Mouse (Mus musculus): ENCODE data around the gene Casc3. TPM values are rescaled to one million over a fixed set of nuclear protein-coding genes. Genes with fewer than 3 reads are reported as not detected.

Casc3 gene
- polyA plus RNA-seq, 1 experiment from 2014 or later: 49.0 TPM

- Histone ChIP-seq H3K4me1 (peaks cover 63% of the 10 kb centered on the region), H3K4me3 (peak overlapping the region; percentile 56)
These were observed 28.5 kb upstream of the Casc3 start for GRCm38 (mm10) chr11:98776052-98776764.

GRCm38 (mm10) chr11:98776843-98777590, 27.7 kb upstream of the Casc3 start:
- H3K4me1 ChIP-seq: peaks cover 71% of the 10 kb centered on the region
- DNase-seq (ENCODE audit: low spot score): peak; percentile 68
- WGBS: 5% methylated on average over 9 of the region's 9 CpGs

More at GRCm38 (mm10) chr11:98776052-98776764, 28.5 kb upstream of the Casc3 start:
- peak overlapping the region; percentile 83 for H3K27ac ChIP-seq (replicated peaks)
- WGBS: 61% methylated on average over 12 of the region's 12 CpGs
- H3K36me3 ChIP-seq: 0 out of 2 replicates have a peak, but pooled peaks cover 3% of the 10 kb centered on the region
- no peaks in the 10 kb centered on the region for H3K9me3 ChIP-seq (replicated peaks)
- peaks cover 8% of the 10 kb centered on the region; the same call in 1 of the 2 replicates for H3K27me3 ChIP-seq (ENCODE audit: low read depth, poor library complexity, severe bottlenecking)
- no peak for DNase-seq (ENCODE audit: low spot score)

GRCm38 (mm10) chr11:98777888-98778287, 26.8 kb upstream of the Casc3 start:
- no peak for DNase-seq (ENCODE audit: low spot score)
- peaks cover 72% of the 10 kb centered on the region for H3K4me1 ChIP-seq
- H3K9me3 ChIP-seq (replicated peaks): no peaks in the 10 kb centered on the region
- H3K27ac ChIP-seq (replicated peaks): no peak overlapping the region
- H3K27me3 ChIP-seq (ENCODE audit: low read depth, poor library complexity, severe bottlenecking): peaks cover 8% of the 10 kb centered on the region; the same call in 1 of the 2 replicates
- H3K4me3 ChIP-seq: no peak overlapping the region
- no peaks in the 10 kb centered on the region for H3K36me3 ChIP-seq

More at GRCm38 (mm10) chr11:98776843-98777590, 27.7 kb upstream of the Casc3 start:
- Histone ChIP-seq H3K9me3 (replicated peaks) (no peaks in the 10 kb centered on the region), H3K27ac (replicated peaks) (peak overlapping the region; percentile 83), H3K36me3 (no peaks in the 10 kb centered on the region), H3K27me3 (ENCODE audit: low read depth, poor library complexity, severe bottlenecking) (peaks cover 8% of the 10 kb centered on the region; the same call in 1 of the 2 replicates), H3K4me3 (peak overlapping the region; percentile 27)

GRCm38 (mm10) chr11:98781851-98782512, 22.7 kb upstream of the Casc3 start:
- Histone ChIP-seq H3K27me3 (ENCODE audit: low read depth, poor library complexity, severe bottlenecking) (peaks cover 19% of the 10 kb centered on the region), H3K4me3 (peak overlapping the region; percentile 43), H3K36me3 (no peaks in the 10 kb centered on the region), H3K27ac (replicated peaks) (peak overlapping the region; percentile 89), H3K4me1 (peaks cover 70% of the 10 kb centered on the region), H3K9me3 (replicated peaks) (no peaks in the 10 kb centered on the region)
- peak; percentile 41 for DNase-seq (ENCODE audit: low spot score)
- 13% methylated on average over 14 of the region's 14 CpGs for WGBS

- DNase-seq (ENCODE audit: low spot score): peak; percentile 65
- peaks cover 71% of the 10 kb centered on the region for H3K4me1 ChIP-seq
- peak overlapping the region; percentile 43 for H3K4me3 ChIP-seq
- H3K36me3 ChIP-seq: no peaks in the 10 kb centered on the region
- H3K27me3 ChIP-seq (ENCODE audit: low read depth, poor library complexity, severe bottlenecking): peaks cover 19% of the 10 kb centered on the region
- H3K27ac ChIP-seq (replicated peaks): peak overlapping the region; percentile 89
- no peaks in the 10 kb centered on the region for H3K9me3 ChIP-seq (replicated peaks)
- WGBS: 2% methylated on average over 17 of the region's 17 CpGs
These were observed 22.0 kb upstream of the Casc3 start for GRCm38 (mm10) chr11:98782651-98783235.

- no peaks in the 10 kb centered on the region for H3K9me3 ChIP-seq (replicated peaks)
- H3K4me1 ChIP-seq: peaks cover 71% of the 10 kb centered on the region
- peak overlapping the region; percentile 89 for H3K27ac ChIP-seq (replicated peaks)
- peak; percentile 78 for DNase-seq (ENCODE audit: low spot score)
- WGBS: under 1% methylated on average over 20 of the region's 20 CpGs
- H3K4me3 ChIP-seq: peak overlapping the region; percentile 43
- no peaks in the 10 kb centered on the region for H3K36me3 ChIP-seq
- peaks cover 19% of the 10 kb centered on the region for H3K27me3 ChIP-seq (ENCODE audit: low read depth, poor library complexity, severe bottlenecking)
These were observed 21.4 kb upstream of the Casc3 start for GRCm38 (mm10) chr11:98783236-98783696.

- DNase-seq (ENCODE audit: low spot score): no peak
- Histone ChIP-seq H3K4me3 (no peak overlapping the region), H3K4me1 (peaks cover 79% of the 10 kb centered on the region), H3K27ac (replicated peaks) (peak overlapping the region; percentile 89), H3K9me3 (replicated peaks) (no peaks in the 10 kb centered on the region), H3K27me3 (ENCODE audit: low read depth, poor library complexity, severe bottlenecking) (peaks cover 19% of the 10 kb centered on the region), H3K36me3 (no peaks in the 10 kb centered on the region)
- 79% methylated on average over 4 of the region's 4 CpGs for WGBS
These were observed 20.6 kb upstream of the Casc3 start for GRCm38 (mm10) chr11:98784139-98784538.

- no peaks in the 10 kb centered on the region for H3K36me3 ChIP-seq
- no peak for DNase-seq (ENCODE audit: low spot score)
- H3K27ac ChIP-seq (replicated peaks): peak overlapping the region; percentile 77
- H3K9me3 ChIP-seq (replicated peaks): no peaks in the 10 kb centered on the region
- H3K4me3 ChIP-seq: no peak overlapping the region
- WGBS: 71% methylated on average over 10 of the region's 10 CpGs
- peaks cover 19% of the 10 kb centered on the region for H3K27me3 ChIP-seq (ENCODE audit: low read depth, poor library complexity, severe bottlenecking)
- peaks cover 88% of the 10 kb centered on the region for H3K4me1 ChIP-seq
These were observed 19.5 kb upstream of the Casc3 start for GRCm38 (mm10) chr11:98785214-98785613.

GRCm38 (mm10) chr11:98785772-98786281, 18.9 kb upstream of the Casc3 start:
- peak; percentile 65 for DNase-seq (ENCODE audit: low spot score)
- peaks cover 19% of the 10 kb centered on the region for H3K27me3 ChIP-seq (ENCODE audit: low read depth, poor library complexity, severe bottlenecking)
- H3K9me3 ChIP-seq (replicated peaks): no peaks in the 10 kb centered on the region
- no peaks in the 10 kb centered on the region for H3K36me3 ChIP-seq
- H3K4me3 ChIP-seq: peak overlapping the region; percentile 34; the same call in 1 of the 2 replicates
- H3K4me1 ChIP-seq: peaks cover 86% of the 10 kb centered on the region
- peak overlapping the region; percentile 77 for H3K27ac ChIP-seq (replicated peaks)
- 12% methylated on average over 12 of the region's 12 CpGs for WGBS

GRCm38 (mm10) chr11:98786359-98787214, 18.1 kb upstream of the Casc3 start:
- Histone ChIP-seq H3K4me1 (peaks cover 81% of the 10 kb centered on the region), H3K36me3 (no peaks in the 10 kb centered on the region), H3K27me3 (ENCODE audit: low read depth, poor library complexity, severe bottlenecking) (peaks cover 19% of the 10 kb centered on the region), H3K27ac (replicated peaks) (peak overlapping the region; percentile 77), H3K9me3 (replicated peaks) (no peaks in the 10 kb centered on the region), H3K4me3 (peak overlapping the region; percentile 34)
- DNase-seq (ENCODE audit: low spot score): peak; percentile 91
- 4% methylated on average over 14 of the region's 15 CpGs for WGBS

- DNase-seq (ENCODE audit: low spot score): no peak
- Histone ChIP-seq H3K27ac (replicated peaks) (0 out of 2 replicates have a peak overlapping the region, but pooled peaks have one; percentile 77), H3K4me1 (peaks cover 81% of the 10 kb centered on the region), H3K9me3 (replicated peaks) (no peaks in the 10 kb centered on the region), H3K36me3 (no peaks in the 10 kb centered on the region), H3K4me3 (peak overlapping the region; percentile 34; the same call in 1 of the 2 replicates), H3K27me3 (ENCODE audit: low read depth, poor library complexity, severe bottlenecking) (peaks cover 19% of the 10 kb centered on the region)
- 43% methylated on average over 7 of the region's 7 CpGs for WGBS
These were observed 17.5 kb upstream of the Casc3 start for GRCm38 (mm10) chr11:98787229-98787628.
